Mouse (Mus musculus): ENCODE data around the gene Socs5.
A peak's percentile ranks its signal among the peaks of the same experiment; 100 is the strongest.
"Not testable (repeated sequence)": the region's sequence is repeated elsewhere in the genome, so short reads cannot be mapped to it uniquely, and the experiment has no call there.

The Socs5 gene

GRCm38 (mm10) chr17:87107623-87108221, at the start of gene Socs5:
TSS of gene Socs5 (plus strand) at chr17:87107679.
- DNase-seq (ENCODE audit: low read depth): no peak

- DNase-seq (ENCODE audit: low read depth): no peak
Observed at GRCm38 (mm10) chr17:87062639-87063038, 44.8 kb upstream of the Socs5 start.

GRCm38 (mm10) chr17:87063461-87063860, 44.0 kb upstream of the Socs5 start:
- no peak for DNase-seq (ENCODE audit: low read depth)

GRCm38 (mm10) chr17:87063969-87064368, 43.5 kb upstream of the Socs5 start:
- DNase-seq (ENCODE audit: low read depth): no peak

GRCm38 (mm10) chr17:87068997-87069396, 38.5 kb upstream of the Socs5 start:
- DNase-seq (ENCODE audit: low read depth): no peak

GRCm38 (mm10) chr17:87072183-87072582, 35.3 kb upstream of the Socs5 start:
- DNase-seq (ENCODE audit: low read depth): not testable (repeated sequence)

GRCm38 (mm10) chr17:87072766-87073440, 34.6 kb upstream of the Socs5 start:
- DNase-seq (ENCODE audit: low read depth): no peak

- no peak for DNase-seq (ENCODE audit: low read depth)
Observed at GRCm38 (mm10) chr17:87073470-87073869, 34.0 kb upstream of the Socs5 start.

GRCm38 (mm10) chr17:87078217-87078616, 29.3 kb upstream of the Socs5 start:
- not testable (repeated sequence) for DNase-seq (ENCODE audit: low read depth)

GRCm38 (mm10) chr17:87080724-87081123, 26.8 kb upstream of the Socs5 start:
- no peak for DNase-seq (ENCODE audit: low read depth)

- DNase-seq (ENCODE audit: low read depth): no peak
Observed at GRCm38 (mm10) chr17:87082547-87082946, 24.9 kb upstream of the Socs5 start.

- no peak for DNase-seq (ENCODE audit: low read depth)
Observed at GRCm38 (mm10) chr17:87083671-87084070, 23.8 kb upstream of the Socs5 start.

- no peak for DNase-seq (ENCODE audit: low read depth)
Observed at GRCm38 (mm10) chr17:87085726-87086125, 21.8 kb upstream of the Socs5 start.

- no peak for DNase-seq (ENCODE audit: low read depth)
Observed at GRCm38 (mm10) chr17:87089296-87089695, 18.2 kb upstream of the Socs5 start.

- DNase-seq (ENCODE audit: low read depth): no peak
Observed at GRCm38 (mm10) chr17:87093061-87093460, 14.4 kb upstream of the Socs5 start.

GRCm38 (mm10) chr17:87096951-87097350, 10.5 kb upstream of the Socs5 start:
- DNase-seq (ENCODE audit: low read depth): no peak

GRCm38 (mm10) chr17:87097576-87097975, 9.9 kb upstream of the Socs5 start:
- DNase-seq (ENCODE audit: low read depth): no peak

- DNase-seq (ENCODE audit: low read depth): no peak
Observed at GRCm38 (mm10) chr17:87100947-87101346, 6.5 kb upstream of the Socs5 start.

GRCm38 (mm10) chr17:87102636-87103035, 4.8 kb upstream of the Socs5 start:
- DNase-seq (ENCODE audit: low read depth): peak; percentile 84

GRCm38 (mm10) chr17:87103060-87103459, 4.4 kb upstream of the Socs5 start:
- peak; percentile 74 for DNase-seq (ENCODE audit: low read depth)

- DNase-seq (ENCODE audit: low read depth): no peak
Observed at GRCm38 (mm10) chr17:87104276-87104675, 3.2 kb upstream of the Socs5 start.

GRCm38 (mm10) chr17:87105941-87106340, 1.5 kb upstream of the Socs5 start:
- DNase-seq (ENCODE audit: low read depth): no peak

GRCm38 (mm10) chr17:87106691-87107523, 572 bp upstream of the Socs5 start:
- DNase-seq (ENCODE audit: low read depth): peak; percentile 96

Measured in 416B (cell line).